Mouse (Mus musculus): Measurements from ENCODE around the gene Rgs8.
A peak's percentile ranks its signal among the peaks of the same experiment; 100 is the strongest.

- no peak for TF ChIP-seq POLR2A (IDR thresholded peaks at IDR 0.05; ENCODE audit: insufficient read length, low read depth)
- peak; percentile 68 for TF ChIP-seq TCF12 (IDR thresholded peaks at IDR 0.05; ENCODE audit: insufficient read depth, poor library complexity, severe bottlenecking)
- TF ChIP-seq MAX (IDR thresholded peaks at IDR 0.05; ENCODE audit: low read depth), result no peak
- no peak for TF ChIP-seq POLR2AphosphoS2 (IDR thresholded peaks at IDR 0.05; ENCODE audit: insufficient read length, low read depth)
- TF ChIP-seq E2F4 (IDR thresholded peaks at IDR 0.05; ENCODE audit: insufficient read depth), result no peak
- peak; percentile 46 to 84 (median 49) for TF ChIP-seq MYOG (IDR thresholded peaks at IDR 0.05; ENCODE audit: control insufficient read depth in 1 of 3, insufficient read depth in 1 of 3, insufficient read length in 2 of 3, low read depth in 2 of 3)
- TF ChIP-seq REST (IDR thresholded peaks at IDR 0.05; ENCODE audit: insufficient read depth, insufficient read length), result no peak
- TF ChIP-seq MYOD1 (IDR thresholded peaks at IDR 0.05; ENCODE audit: control insufficient read depth in 1 of 3, insufficient read length in 2 of 3, low read depth in 2 of 3), result peak; percentile 52 to 97 (median 93)
- no peak for TF ChIP-seq CEBPB (IDR thresholded peaks at IDR 0.05; ENCODE audit: insufficient read depth, poor library complexity, severe bottlenecking)
- TF ChIP-seq TCF3 (IDR thresholded peaks at IDR 0.05; ENCODE audit: insufficient read length, low read depth), result peak; percentile 87
These were observed 17.8 kb upstream of the Rgs8 start for GRCm38 (mm10) chr1:153635056-153635455.
